Mouse (Mus musculus) embryonic facial prominence, embryonic 10.5 days (tissue): ENCODE data around the gene Dstn. TPM values are rescaled to one million over a fixed set of nuclear protein-coding genes. Genes with fewer than 3 reads are reported as not detected.
A peak's percentile ranks its signal among the peaks of the same experiment; 100 is the strongest.

Source experiments
- DNase-seq: peaks from one replicate; pipeline ENCODE4 v3.0.0-alpha.2; 2017; ENCODE audit warnings: low spot score
- H3K27ac ChIP-seq: fragments of 300-500 bp; sonication (generic); replicated peaks from 2 replicates; pipeline ENCODE4 v1.5.1; 2016; ENCODE audit warnings: mild to moderate bottlenecking
- H3K27me3 ChIP-seq: fragments of 300-500 bp; sonication (generic); replicated peaks from 2 replicates; pipeline ENCODE4 v1.6.1; 2016; ENCODE audit warnings: low read depth, mild to moderate bottlenecking; ENCODE audit not compliant: poor library complexity, severe bottlenecking
- H3K36me3 ChIP-seq: fragments of 300-500 bp; sonication (generic); replicated peaks from 2 replicates; pipeline ENCODE4 v1.6.1; 2016; ENCODE audit warnings: mild to moderate bottlenecking, moderate library complexity
- H3K4me1 ChIP-seq: fragments of 300-500 bp; sonication (generic); 2 replicates; pipeline ENCODE4 v1.6.1; 2016
- H3K4me3 ChIP-seq: fragments of 300-500 bp; sonication (generic); 2 replicates; pipeline ENCODE4 v1.5.1; 2016; ENCODE audit warnings: mild to moderate bottlenecking, moderate library complexity
- H3K9me3 ChIP-seq: fragments of 300-500 bp; sonication (generic); 2 replicates; pipeline ENCODE4 v1.6.1; 2016; ENCODE audit warnings: mild to moderate bottlenecking
- WGBS: fragments of 180-500 bp; shearing (Covaris S2); methylation state at CpG from one replicate; pipeline ENCODE4 v1.1.7; 2016; 5-methylcytosine and 5-hydroxymethylcytosine counted together
- polyA plus RNA-seq: library from polyadenylated mRNA; unstranded; fragments of >200 nt; fragmentation: Nextera tagmentation; extraction: Ambion mirVana; gene quantifications from 2 replicates; pipeline ENCODE4 v1.2.1, GENCODE M21; 2016

The Dstn gene
- 331 and 339 TPM in 2 replicates for polyA plus RNA-seq

DNA sequence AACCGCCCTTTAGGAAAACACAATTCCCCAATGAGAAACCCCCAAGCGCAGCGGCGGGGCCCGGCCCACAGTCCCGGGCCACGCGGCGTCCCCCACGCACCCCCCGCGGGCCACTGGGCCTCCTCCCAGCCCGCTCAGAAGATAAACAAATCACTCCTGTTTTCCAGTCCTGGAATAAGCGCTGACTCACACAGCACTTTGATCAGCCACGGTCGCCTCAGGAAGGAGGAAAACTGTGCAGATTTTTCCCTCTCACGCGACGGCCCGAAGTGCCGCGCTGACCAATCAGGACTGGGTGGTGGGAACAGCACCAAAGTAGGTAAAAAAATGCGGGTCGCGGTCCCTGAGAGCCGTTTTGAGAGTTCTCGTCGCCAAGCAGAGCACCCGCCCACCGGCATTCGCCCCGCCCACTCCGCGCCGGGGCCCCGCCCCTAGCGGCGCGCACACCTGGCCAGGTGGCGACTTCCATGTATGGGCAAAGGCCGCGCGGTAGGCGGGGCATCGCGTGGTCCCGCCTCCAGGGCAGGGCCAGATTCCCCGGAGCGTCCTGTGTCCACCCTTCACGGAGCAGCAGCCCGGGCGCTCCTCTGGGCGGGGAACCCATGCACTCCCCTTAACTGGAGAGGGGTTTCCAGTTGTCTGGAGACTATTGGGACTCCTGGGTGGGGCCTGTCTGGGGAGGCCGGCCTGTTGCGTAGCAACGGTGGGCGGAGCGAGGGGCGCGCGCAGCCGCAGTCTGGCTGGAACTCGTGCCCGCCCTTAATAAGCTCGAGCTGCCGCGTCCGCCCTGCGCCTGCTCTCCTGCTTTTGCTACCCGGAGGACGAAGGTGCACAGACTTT lies at the start of gene Dstn:
Gene Dstn, plus strand, starts transcription at position 561 of the 840 bp plus-strand sequence.
- peak within 1 kb of the TSS; percentile 94 for H3K27ac ChIP-seq
- no peaks in the 10 kb centered on the region for H3K27me3 ChIP-seq
- WGBS: under 1% methylated on average over 71 of the region's 71 CpGs
- peak within 1 kb of the TSS; percentile 73 for H3K4me3 ChIP-seq
- H3K9me3 ChIP-seq: no peaks in the 10 kb centered on the region
- DNase-seq: peak; percentile 98
- no peaks in the 10 kb centered on the region for H3K36me3 ChIP-seq
- H3K4me1 ChIP-seq: peaks cover 35% of the 10 kb centered on the region

- DNase-seq: peak; percentile 83
- H3K27me3 ChIP-seq: peaks cover 34% of the 10 kb centered on the region
- peaks cover 9% of the 10 kb centered on the region for H3K4me1 ChIP-seq
- H3K4me3 ChIP-seq: no peak overlapping the region
- H3K36me3 ChIP-seq: no peaks in the 10 kb centered on the region
- no peaks in the 10 kb centered on the region for H3K9me3 ChIP-seq
- 13% methylated on average over 6 of the region's 6 CpGs for WGBS
- no peak overlapping the region for H3K27ac ChIP-seq
Measured at GRCm38 (mm10) chr2:143867326-143867725, 47.8 kb upstream of the Dstn start.

DNA sequence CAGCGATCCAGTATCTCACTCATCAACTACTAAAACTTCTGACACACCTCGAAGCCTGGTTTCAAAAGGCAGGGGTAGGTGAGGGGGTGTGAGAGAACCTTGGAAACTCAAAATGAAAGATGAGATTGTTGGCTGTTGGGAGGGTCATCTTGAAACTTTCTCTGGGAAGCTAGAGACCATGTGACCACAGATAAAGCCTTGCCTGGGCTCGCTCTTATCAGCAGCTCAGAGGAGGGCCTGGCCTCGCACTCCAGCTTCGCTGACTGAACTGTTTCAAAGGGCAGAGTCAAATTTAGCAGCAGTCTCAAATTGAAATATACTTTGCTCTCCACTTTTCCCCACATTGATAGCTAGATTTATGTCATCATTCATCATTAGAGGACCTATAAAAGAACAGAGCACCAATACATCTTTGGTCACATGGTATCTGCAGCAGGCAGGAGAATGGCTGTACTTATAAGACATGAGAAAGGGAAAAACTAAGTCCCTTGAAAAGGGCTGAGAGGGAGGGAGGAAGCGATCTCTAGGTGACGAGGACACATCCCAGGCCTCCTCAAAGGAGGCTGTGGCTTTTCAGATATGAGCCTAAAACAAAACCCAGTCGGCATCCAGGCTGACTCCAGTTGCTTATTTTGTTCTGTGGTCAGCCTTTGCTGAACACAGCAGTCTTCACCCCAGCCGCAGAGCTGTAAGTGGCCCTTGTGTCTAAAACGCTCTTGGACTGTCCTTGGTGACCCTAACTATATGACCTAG lies 44.0 kb upstream of the Dstn start:
- WGBS: 67% methylated on average over 10 of the region's 10 CpGs
- DNase-seq: no peak
- no peak overlapping the region for H3K27ac ChIP-seq
- H3K4me3 ChIP-seq: no peak overlapping the region
- H3K4me1 ChIP-seq: no peaks in the 10 kb centered on the region
- 0 out of 2 replicates have a peak, but pooled peaks cover under 1% of the 10 kb centered on the region for H3K27me3 ChIP-seq
- H3K9me3 ChIP-seq: no peaks in the 10 kb centered on the region
- H3K36me3 ChIP-seq: no peaks in the 10 kb centered on the region

DNA sequence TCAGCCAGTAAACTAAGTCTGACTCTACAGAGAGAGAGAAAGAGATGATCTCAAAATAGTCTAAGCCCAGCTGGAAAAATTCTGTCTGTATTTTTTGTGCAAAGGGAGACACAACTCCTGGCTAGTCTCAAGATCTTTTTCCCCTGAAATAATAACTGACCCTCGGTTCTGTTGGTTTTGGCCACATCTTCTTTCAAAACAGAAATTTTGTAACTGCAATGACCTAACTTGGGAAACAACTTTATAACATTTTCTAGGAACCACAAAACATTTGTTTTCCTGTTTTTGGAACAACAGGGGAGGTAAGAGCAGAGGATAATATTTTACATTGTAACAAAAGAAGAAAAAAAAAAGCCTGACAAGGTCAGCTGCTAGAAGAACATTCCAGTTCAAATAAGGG lies 39.1 kb upstream of the Dstn start:
- no peaks in the 10 kb centered on the region for H3K36me3 ChIP-seq
- DNase-seq: no peak
- H3K4me3 ChIP-seq: no peak overlapping the region
- 72% methylated on average over 1 of the region's 1 CpGs for WGBS
- no peak overlapping the region for H3K27ac ChIP-seq
- no peaks in the 10 kb centered on the region for H3K27me3 ChIP-seq
- no peaks in the 10 kb centered on the region for H3K9me3 ChIP-seq
- no peaks in the 10 kb centered on the region for H3K4me1 ChIP-seq

- no peak for DNase-seq
- Histone ChIP-seq H3K27ac (no peak overlapping the region), H3K36me3 (no peaks in the 10 kb centered on the region), H3K4me1 (no peaks in the 10 kb centered on the region), H3K9me3 (no peaks in the 10 kb centered on the region), H3K27me3 (no peaks in the 10 kb centered on the region), H3K4me3 (no peak overlapping the region)
- 72% methylated on average over 4 of the region's 4 CpGs for WGBS
Measured at GRCm38 (mm10) chr2:143876929-143877632, 38.0 kb upstream of the Dstn start.

- no peak for DNase-seq
- H3K27ac ChIP-seq: no peak overlapping the region
Measured at GRCm38 (mm10) chr2:143879311-143879710, 35.8 kb upstream of the Dstn start.

GRCm38 (mm10) chr2:143882002-143882401 lies 33.1 kb upstream of the Dstn start:
- no peak for DNase-seq
- 95% methylated on average over 4 of the region's 4 CpGs for WGBS
- H3K27ac ChIP-seq: no peak overlapping the region
- no peaks in the 10 kb centered on the region for H3K27me3 ChIP-seq
- H3K9me3 ChIP-seq: no peaks in the 10 kb centered on the region
- no peaks in the 10 kb centered on the region for H3K36me3 ChIP-seq
- no peak overlapping the region for H3K4me3 ChIP-seq
- H3K4me1 ChIP-seq: no peaks in the 10 kb centered on the region

More at GRCm38 (mm10) chr2:143879311-143879710, 35.8 kb upstream of the Dstn start:
- 87% methylated on average over 6 of the region's 6 CpGs for WGBS
- Histone ChIP-seq H3K9me3 (no peaks in the 10 kb centered on the region), H3K27me3 (no peaks in the 10 kb centered on the region), H3K4me1 (no peaks in the 10 kb centered on the region), H3K4me3 (no peak overlapping the region), H3K36me3 (no peaks in the 10 kb centered on the region)

DNA sequence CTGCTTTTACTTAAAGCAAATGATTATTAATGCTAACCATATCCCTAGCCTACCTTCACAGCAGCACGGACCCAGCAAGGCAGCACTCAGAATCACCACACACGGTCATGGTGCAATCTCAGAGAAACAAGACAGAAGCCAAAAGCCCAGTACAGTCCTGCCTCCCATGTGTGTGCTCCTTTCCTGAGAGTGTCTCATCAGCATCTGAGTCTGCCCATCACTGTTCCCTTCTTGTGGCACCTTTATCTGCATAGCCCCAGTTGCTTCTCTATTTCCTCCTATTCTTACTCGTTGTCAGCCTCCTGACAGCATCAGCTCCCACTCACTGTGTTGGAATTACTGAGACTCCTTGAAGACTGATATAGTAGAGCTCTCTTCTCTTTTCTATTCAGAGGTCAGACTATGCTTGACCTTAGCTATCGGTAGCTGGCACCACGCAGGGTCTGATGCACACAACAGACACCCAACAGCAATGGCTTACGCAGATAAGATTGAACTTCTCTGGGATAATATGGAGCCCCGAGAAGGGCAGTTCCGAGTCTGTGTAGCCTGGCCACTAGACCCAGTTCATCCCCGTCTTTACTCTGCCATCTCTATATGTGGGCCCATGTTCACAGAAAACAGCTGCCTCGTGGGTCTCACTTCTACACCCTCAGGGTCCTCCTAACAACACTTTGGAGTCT lies 32.4 kb upstream of the Dstn start:
- 82% methylated on average over 10 of the region's 10 CpGs for WGBS
- no peak overlapping the region for H3K4me3 ChIP-seq

DNA sequence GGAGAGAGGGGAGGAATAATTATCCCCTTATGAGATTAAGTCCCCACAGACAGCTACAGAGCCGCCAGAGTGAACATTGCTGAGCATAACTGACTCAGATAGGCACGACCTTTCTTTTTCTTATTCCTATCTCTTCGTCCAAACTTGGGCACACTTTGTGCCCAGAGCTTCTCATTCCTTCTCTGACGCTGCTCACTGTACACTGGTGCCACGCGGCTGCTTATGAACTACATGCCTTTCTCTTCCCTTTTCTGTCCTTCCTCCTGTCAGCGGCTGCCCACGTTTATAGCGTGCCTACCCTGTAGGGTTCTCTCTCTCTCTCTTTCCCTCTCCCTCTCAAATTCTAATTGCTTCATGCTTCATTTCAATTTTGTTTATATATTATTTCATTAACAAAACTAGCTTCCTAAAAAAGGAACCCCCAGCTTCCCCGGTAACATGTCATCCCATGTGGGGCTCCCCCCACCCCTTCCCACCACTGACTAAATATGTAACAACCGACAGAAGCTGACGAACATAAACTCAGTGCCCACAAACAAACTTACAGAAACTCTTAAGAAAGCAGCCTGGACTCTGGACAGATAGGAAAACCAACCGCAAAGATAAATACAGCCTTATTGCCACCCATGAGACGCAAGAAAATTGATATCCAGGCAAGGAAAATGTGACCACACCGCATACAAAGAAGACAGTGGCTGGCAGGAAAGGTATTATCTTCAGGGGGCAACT lies 25.8 kb upstream of the Dstn start:
- H3K36me3 ChIP-seq: no peaks in the 10 kb centered on the region
- WGBS: 84% methylated on average over 15 of the region's 15 CpGs
- H3K27me3 ChIP-seq: no peaks in the 10 kb centered on the region
- H3K4me3 ChIP-seq: no peak overlapping the region
- no peak for DNase-seq
- no peaks in the 10 kb centered on the region for H3K9me3 ChIP-seq
- H3K4me1 ChIP-seq: no peaks in the 10 kb centered on the region
- H3K27ac ChIP-seq: peak overlapping the region; percentile 15; the same call in 1 of the 2 replicates

More for the DNA sequence above, 32.4 kb upstream of the Dstn start:
- Histone ChIP-seq H3K4me1 (no peaks in the 10 kb centered on the region), H3K27ac (no peak overlapping the region), H3K36me3 (no peaks in the 10 kb centered on the region), H3K27me3 (no peaks in the 10 kb centered on the region), H3K9me3 (no peaks in the 10 kb centered on the region)
- DNase-seq: no peak

DNA sequence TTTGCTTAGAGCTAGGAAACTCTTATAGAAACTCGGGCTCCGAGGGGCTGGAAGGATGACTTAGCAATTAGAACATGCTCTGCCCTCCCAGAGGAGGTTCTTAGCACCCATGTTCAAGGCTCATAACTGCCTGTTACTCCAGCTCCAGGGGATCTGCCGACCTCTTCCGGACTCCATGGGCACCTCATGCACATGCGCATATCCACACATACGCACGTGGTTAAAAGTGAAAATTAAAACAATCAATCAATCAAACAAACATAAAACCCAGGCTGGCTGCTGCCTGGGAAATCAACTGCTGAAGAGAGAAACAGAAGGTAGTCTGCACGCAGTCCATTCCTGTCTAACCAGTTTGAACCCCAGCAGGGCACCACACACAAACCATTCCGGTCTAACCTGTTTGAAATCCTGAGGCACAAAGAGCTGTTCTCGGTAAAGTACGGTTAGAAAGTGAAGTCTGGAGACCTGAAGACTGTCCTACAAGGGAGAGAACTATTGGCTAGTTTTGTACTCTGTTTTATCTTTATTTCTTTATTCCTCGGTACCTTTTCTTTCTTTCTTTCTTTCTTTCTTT lies 25.2 kb upstream of the Dstn start:
- peak; percentile 49 for DNase-seq
- Histone ChIP-seq H3K27ac (peak overlapping the region; percentile 15; the same call in 1 of the 2 replicates), H3K9me3 (no peaks in the 10 kb centered on the region), H3K27me3 (no peaks in the 10 kb centered on the region), H3K4me1 (no peaks in the 10 kb centered on the region), H3K4me3 (no peak overlapping the region), H3K36me3 (no peaks in the 10 kb centered on the region)
- WGBS: 57% methylated on average over 12 of the region's 12 CpGs

GRCm38 (mm10) chr2:143891302-143892048 lies 23.6 kb upstream of the Dstn start:
- no peak overlapping the region for H3K4me3 ChIP-seq
- WGBS: 90% methylated on average over 10 of the region's 10 CpGs
- H3K27me3 ChIP-seq: no peaks in the 10 kb centered on the region
- H3K27ac ChIP-seq: no peak overlapping the region
- no peaks in the 10 kb centered on the region for H3K36me3 ChIP-seq
- H3K9me3 ChIP-seq: no peaks in the 10 kb centered on the region
- DNase-seq: no peak
- no peaks in the 10 kb centered on the region for H3K4me1 ChIP-seq
